ENCODE assay signal across 31 mouse cellular contexts in the genomic region with DNA sequence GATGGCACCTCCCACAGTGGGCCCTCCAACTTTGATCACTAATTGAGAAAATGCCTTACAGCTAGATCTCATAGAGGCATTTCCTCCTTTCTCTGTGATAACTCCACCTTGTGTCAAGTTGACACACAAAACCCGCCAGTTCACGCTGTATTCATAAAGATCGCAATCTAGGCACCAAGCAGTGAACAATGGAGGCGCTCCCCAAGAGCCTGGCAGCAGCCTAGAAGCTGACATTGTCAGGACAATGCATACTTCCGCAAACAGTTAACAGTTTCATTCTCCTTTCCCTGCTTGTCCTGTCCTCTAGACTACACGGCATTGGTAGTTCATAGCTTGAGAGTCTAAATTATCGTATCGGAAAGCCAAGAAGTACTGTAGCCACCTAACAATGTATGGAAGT. TPM values are rescaled to one million over a fixed set of nuclear protein-coding genes. Genes with fewer than 3 reads are reported as not detected.
DNase-seq lines count a peak whose midpoint lies in the region; ATAC-seq and TF ChIP-seq lines count a peak whose summit lies in the region.
"Had no signal": no experiment of that assay in that cellular context is flagged by ENCODE, and none has a peak within 500 bp of the region (broad histone marks: within the 10 kb centered on the region; RNA-seq: fewer than 3 reads in every experiment).

No protein-coding gene starts in this region.

- no peaks in the 10 kb centered on the region for H3K27me3 ChIP-seq in stomach, postnatal 0 days (ENCODE audit: control insufficient read depth, insufficient read depth, low read length)
- no peaks in the 10 kb centered on the region for H3K27me3 ChIP-seq in thymus, adult 2 months (ENCODE audit: control insufficient read depth, insufficient read depth, low read length)
- H3K27me3 ChIP-seq in hindbrain, embryonic 14.5 days (ENCODE audit: control insufficient read depth, insufficient read depth, low read length), result no peaks in the 10 kb centered on the region
- H3K27me3 ChIP-seq: embryonic facial prominence, embryonic 13.5 days; forebrain, embryonic 12.5 days; forebrain, embryonic 15.5 days; heart, embryonic 12.5 days; heart, embryonic 15.5 days; hindbrain, embryonic 12.5 days had no signal

- no peak overlapping the region for H3K4me3 ChIP-seq in stomach, postnatal 0 days (ENCODE audit: low read depth, low read length)
- H3K4me3 ChIP-seq in thymus, adult 2 months (ENCODE audit: control insufficient read depth, insufficient read depth, low read length), result no peak overlapping the region
- no peak overlapping the region for H3K4me3 ChIP-seq in hindbrain, embryonic 14.5 days (replicated peaks; ENCODE audit: low read length)
- H3K4me3 ChIP-seq: embryonic facial prominence, embryonic 10.5 days; embryonic facial prominence, embryonic 13.5 days; erythroblast, embryonic 14.5 days; forebrain, embryonic 12.5 days; forebrain, embryonic 15.5 days; heart, embryonic 12.5 days; heart, embryonic 15.5 days; hindbrain, embryonic 12.5 days had no signal

- 66% methylated on average over 8 of the region's 8 CpGs for WGBS in stomach, postnatal 0 days
- WGBS in thymus, adult 2 months, result 87% methylated on average over 8 of the region's 8 CpGs
- WGBS in hindbrain, embryonic 14.5 days, result 69% methylated on average over 8 of the region's 8 CpGs

- no peak for TF ChIP-seq EP300 in stomach, postnatal 0 days (optimal IDR thresholded peaks at IDR 0.05)

- no peaks in the 10 kb centered on the region for H3K36me3 ChIP-seq in stomach, postnatal 0 days (ENCODE audit: control insufficient read depth, insufficient read depth, low read length)
- H3K36me3 ChIP-seq in thymus, adult 2 months (ENCODE audit: control insufficient read depth, insufficient read depth, low read length), result no peaks in the 10 kb centered on the region
- no peaks in the 10 kb centered on the region for H3K36me3 ChIP-seq in hindbrain, embryonic 14.5 days (replicated peaks; ENCODE audit: control insufficient read depth, insufficient read depth)
- H3K36me3 ChIP-seq: embryonic facial prominence, embryonic 10.5 days; embryonic facial prominence, embryonic 13.5 days; forebrain, embryonic 12.5 days; forebrain, embryonic 15.5 days; G1E; heart, embryonic 12.5 days; heart, embryonic 15.5 days; hindbrain, embryonic 12.5 days had no signal

- H3K4me1 ChIP-seq in stomach, postnatal 0 days (replicated peaks; ENCODE audit: control insufficient read depth, insufficient read depth), result no peaks in the 10 kb centered on the region
- no peaks in the 10 kb centered on the region for H3K4me1 ChIP-seq in thymus, adult 2 months (replicated peaks; ENCODE audit: control insufficient read depth, insufficient read depth, low read length)
- no peaks in the 10 kb centered on the region for H3K4me1 ChIP-seq in hindbrain, embryonic 14.5 days (replicated peaks; ENCODE audit: control insufficient read depth, insufficient read depth, low read length)
- H3K4me1 ChIP-seq: embryonic facial prominence, embryonic 10.5 days; embryonic facial prominence, embryonic 13.5 days; forebrain, embryonic 12.5 days; forebrain, embryonic 15.5 days; heart, embryonic 12.5 days; heart, embryonic 15.5 days; hindbrain, embryonic 12.5 days had no signal

- DNase-seq in heart, adult 11 months, result peak; percentile 15
- DNase-seq in heart, postnatal 10 days, result no peak
- DNase-seq in ES-CJ7 (ENCODE audit: low read depth, low spot score) (peak; percentile 51), ZHBTc4 (ENCODE audit: low read depth, low spot score) (peak; percentile 74)
- peak; percentile 33 for DNase-seq in stomach, postnatal 0 days (ENCODE audit: low spot score)
- DNase-seq in thymus, adult 2 months, result no peak
- no peak for DNase-seq in hindbrain, embryonic 14.5 days (ENCODE audit: low spot score)
- DNase-seq: adrenal gland, adult 2 months; adrenal gland, postnatal 14 days; cerebellum, adult 11-12 months; cerebellum, adult 8-10 months; cerebellum, postnatal 10 days; cerebellum, postnatal 36 days; embryo, embryonic 11 days; gastrocnemius, postnatal 25 days; heart, postnatal 14 days; kidney, adult 11 months had no signal

- intact Hi-C loops in heart, postnatal 10 days (cut with DNase I), result no loop called here

- no peak for TF ChIP-seq CTCF in stomach, postnatal 0 days (IDR thresholded peaks at IDR 0.05; ENCODE audit: low read depth)
- no peak for TF ChIP-seq CTCF in thymus, adult 2 months (IDR thresholded peaks at IDR 0.05; ENCODE audit: borderline replicate concordance, control insufficient read depth, extremely low read depth, insufficient read depth, low read length, poor library complexity)

- no peak; the same call in 1 of the 2 replicates for ATAC-seq in stomach, postnatal 0 days (ENCODE audit: low FRiP score, low TSS enrichment)
- no peak for ATAC-seq in hindbrain, embryonic 14.5 days (ENCODE audit: low FRiP score)
- ATAC-seq: forebrain, embryonic 15.5 days; hindbrain, embryonic 16.5 days had no signal

- no peak for TF ChIP-seq POLR2A in thymus, adult 2 months (IDR thresholded peaks at IDR 0.05; ENCODE audit: control insufficient read depth, extremely low read depth, insufficient read depth, low read length, poor library complexity)

- no peak overlapping the region for H3K4me2 ChIP-seq in stomach, postnatal 0 days (replicated peaks; ENCODE audit: low read depth)
- H3K4me2 ChIP-seq in hindbrain, embryonic 14.5 days (replicated peaks), result no peak overlapping the region
- H3K4me2 ChIP-seq: embryonic facial prominence, embryonic 13.5 days; forebrain, embryonic 12.5 days; forebrain, embryonic 15.5 days; heart, embryonic 12.5 days; heart, embryonic 15.5 days; hindbrain, embryonic 12.5 days had no signal

- no peaks in the 10 kb centered on the region for H3K9me3 ChIP-seq in stomach, postnatal 0 days (ENCODE audit: control insufficient read depth, low read length)
- H3K9me3 ChIP-seq in hindbrain, embryonic 14.5 days (ENCODE audit: control insufficient read depth, low read length), result no peaks in the 10 kb centered on the region
- H3K9me3 ChIP-seq: embryonic facial prominence, embryonic 10.5 days; embryonic facial prominence, embryonic 13.5 days; forebrain, embryonic 12.5 days; forebrain, embryonic 15.5 days; heart, embryonic 12.5 days; heart, embryonic 15.5 days; hindbrain, embryonic 12.5 days had no signal

- no peak overlapping the region for H3K27ac ChIP-seq in stomach, postnatal 0 days (replicated peaks)
- no peak overlapping the region for H3K27ac ChIP-seq in thymus, adult 2 months (ENCODE audit: control insufficient read depth, insufficient read depth, low read length)
- H3K27ac ChIP-seq in hindbrain, embryonic 14.5 days, result no peak overlapping the region
- H3K27ac ChIP-seq: embryonic facial prominence, embryonic 10.5 days; embryonic facial prominence, embryonic 13.5 days; forebrain, embryonic 12.5 days; forebrain, embryonic 15.5 days; heart, embryonic 15.5 days; hindbrain, embryonic 12.5 days had no signal

- no peak overlapping the region for H3K9ac ChIP-seq in stomach, postnatal 0 days (ENCODE audit: low read length)
- no peak overlapping the region for H3K9ac ChIP-seq in hindbrain, embryonic 14.5 days
- H3K9ac ChIP-seq: embryonic facial prominence, embryonic 13.5 days; forebrain, embryonic 12.5 days; forebrain, embryonic 15.5 days; heart, embryonic 12.5 days; heart, embryonic 15.5 days; hindbrain, embryonic 12.5 days had no signal

RNA-seq across cellular contexts. Expression of gene Vamp9, which starts 16.0 kb away (rescaled TPM):
- total RNA-seq in heart, postnatal 10 days (2021), result not detected
- 0.15 and 0.21 TPM in 2 replicates for polyA plus RNA-seq in stomach, postnatal 0 days (2015; fragmentation: Nextera tagmentation; extraction: Ambion mirVana)
- polyA plus RNA-seq in thymus, adult 2 months (2012; rRNA removed), result not detected in 2 replicates
- polyA plus RNA-seq in hindbrain, embryonic 14.5 days (2014; fragmentation: Nextera tagmentation; extraction: Ambion mirVana), result 1.0 and 1.1 TPM in 2 replicates
- total RNA-seq: adrenal gland, postnatal 14 days; G1E; gastrocnemius, adult 8-10 months; gastrocnemius, postnatal 25 days; granulocyte monocyte progenitor cell, adult 5-6 weeks; heart, adult 8-10 months; heart, postnatal 14 days; hematopoietic stem cell, adult 5-6 weeks had no signal
- polyA plus RNA-seq: embryonic facial prominence, embryonic 10.5 days; erythroblast, embryonic 14.5 days; G1E; heart, embryonic 12.5 days; hindbrain, embryonic 12.5 days had no signal

RNA-seq across cellular contexts. Expression of gene Hnrnpd, which starts 56.7 kb away (rescaled TPM):
- total RNA-seq in heart, postnatal 10 days (2021), result 100 to 1,000 TPM; 152 to 170 TPM
- polyA plus RNA-seq in stomach, postnatal 0 days (2015; fragmentation: Nextera tagmentation; extraction: Ambion mirVana), result 53.5 and 61.4 TPM in 2 replicates
- 62.6 and 93.5 TPM in 2 replicates for polyA plus RNA-seq in thymus, adult 2 months (2012; rRNA removed)
- 105 and 122 TPM in 2 replicates for polyA plus RNA-seq in hindbrain, embryonic 14.5 days (2014; fragmentation: Nextera tagmentation; extraction: Ambion mirVana)

RNA-seq across cellular contexts. Expression of gene 4930524J08Rik, which starts 56.8 kb away (rescaled TPM):
- 1 to 10 TPM; 1.6 to 1.7 TPM for total RNA-seq in heart, postnatal 10 days (2021)
- 1.9 and 2.6 TPM in 2 replicates for polyA plus RNA-seq in stomach, postnatal 0 days (2015; fragmentation: Nextera tagmentation; extraction: Ambion mirVana)
- polyA plus RNA-seq in thymus, adult 2 months (2012; rRNA removed), result 3.9 and 5.6 TPM in 2 replicates
- 3.4 and 4.0 TPM in 2 replicates for polyA plus RNA-seq in hindbrain, embryonic 14.5 days (2014; fragmentation: Nextera tagmentation; extraction: Ambion mirVana)
- total RNA-seq: hematopoietic stem cell, adult 5-6 weeks had no signal

Comparison
In these comparisons a context has a peak if more than half of its experiments do, and no peak if none do; other contexts are left out.
1. DNase-seq: peak in heart, adult 11 months (single experiment), ES-CJ7 (single experiment), ZHBTc4 (single experiment) and stomach, postnatal 0 days (single experiment); none in heart, postnatal 10 days (0 of 2), thymus, adult 2 months (single experiment) and hindbrain, embryonic 14.5 days (single experiment).